Mouse (Mus musculus) hindbrain, embryonic 16.5 days (tissue): ENCODE measurements at regions not wholly inside any gene's neighbourhood (a gene's known extent, or its start where the extent isn't known, plus 50 kb on each side); places are given as distances from the start of the nearest gene placed in this dataset.

Experiments
- ATAC-seq: fragments of 200-750 bp; cut with Nextera tagmentation; 2 replicates; pipeline ENCODE4 v1.8.0; 2017; ENCODE audit warnings: moderate TSS enrichment, moderate library complexity
- H3K27ac ChIP-seq: fragments of 300-500 bp; sonication (generic); 2 replicates; pipeline ENCODE4 v1.5.1; 2014; ENCODE audit warnings: low read depth, mild to moderate bottlenecking, control low read depth, low read length, moderate library complexity
- H3K27me3 ChIP-seq: fragments of 300-500 bp; sonication (generic); replicated peaks from 2 replicates; pipeline ENCODE4 v1.6.1; 2014; ENCODE audit warnings: low read length; ENCODE audit not compliant: control insufficient read depth, insufficient read depth
- H3K36me3 ChIP-seq: fragments of 300-500 bp; sonication (generic); 2 replicates; pipeline ENCODE4 v1.6.1; 2014; ENCODE audit warnings: mild to moderate bottlenecking, low read length, moderate library complexity, mixed read lengths; ENCODE audit not compliant: control insufficient read depth, insufficient read depth
- H3K4me1 ChIP-seq: fragments of 300-500 bp; sonication (generic); 2 replicates; pipeline ENCODE4 v1.6.1; 2014; ENCODE audit warnings: low read depth, low read length; ENCODE audit not compliant: control insufficient read depth, insufficient read depth
- H3K4me2 ChIP-seq: fragments of 300-500 bp; sonication (generic); 2 replicates; pipeline ENCODE4 v1.6.1; 2014; ENCODE audit warnings: mild to moderate bottlenecking, low read length, control low read depth, moderate library complexity
- H3K4me3 ChIP-seq: fragments of 300-500 bp; sonication (generic); 2 replicates; pipeline ENCODE4 v1.5.1; 2014; ENCODE audit warnings: mild to moderate bottlenecking, low read length, control low read depth, moderate library complexity
- H3K9ac ChIP-seq: fragments of 300-500 bp; sonication (generic); 2 replicates; pipeline ENCODE4 v1.6.1; 2014; ENCODE audit warnings: low read depth, mild to moderate bottlenecking, control low read depth, low read length, moderate library complexity
- H3K9me3 ChIP-seq: fragments of 300-500 bp; sonication (generic); 2 replicates; pipeline ENCODE4 v1.6.1; 2014; ENCODE audit warnings: mild to moderate bottlenecking, low read length, moderate library complexity; ENCODE audit not compliant: control insufficient read depth
- WGBS: fragments of 180-500 bp; shearing (Covaris S2); extraction: QIAGEN DNeasy Blood & Tissue Kit; methylation state at CpG from one replicate; pipeline ENCODE4 v1.1.7; 2014; 5-methylcytosine and 5-hydroxymethylcytosine counted together

DNA sequence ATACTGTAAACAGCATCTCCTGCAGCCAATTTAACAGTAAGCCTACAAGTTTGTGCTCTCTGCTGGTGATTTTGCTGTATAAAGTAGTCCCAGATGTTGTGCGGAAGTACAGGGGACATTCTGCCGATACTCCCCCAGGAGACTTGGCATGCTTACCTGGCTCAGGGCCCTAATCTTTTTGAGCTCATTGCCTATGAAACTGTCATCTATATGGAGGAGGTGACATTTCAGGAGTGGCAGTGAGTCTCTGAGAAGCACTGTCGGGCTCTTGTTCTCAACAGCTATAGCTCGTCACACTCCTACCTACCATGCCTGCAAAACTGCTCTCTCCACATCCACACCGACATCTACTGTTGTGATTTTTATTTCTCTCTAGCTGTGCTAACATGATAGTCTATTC, 439.7 kb downstream of the Matn1 start:
- Histone ChIP-seq H3K36me3 (no peaks in the 10 kb centered on the region), H3K4me2 (no peak overlapping the region), H3K27ac (no peak overlapping the region), H3K9ac (no peak overlapping the region), H3K4me1 (no peaks in the 10 kb centered on the region), H3K27me3 (no peaks in the 10 kb centered on the region), H3K9me3 (no peaks in the 10 kb centered on the region), H3K4me3 (no peak overlapping the region)
- no peak for ATAC-seq
- WGBS: 63% methylated on average over 5 of the region's 5 CpGs

DNA sequence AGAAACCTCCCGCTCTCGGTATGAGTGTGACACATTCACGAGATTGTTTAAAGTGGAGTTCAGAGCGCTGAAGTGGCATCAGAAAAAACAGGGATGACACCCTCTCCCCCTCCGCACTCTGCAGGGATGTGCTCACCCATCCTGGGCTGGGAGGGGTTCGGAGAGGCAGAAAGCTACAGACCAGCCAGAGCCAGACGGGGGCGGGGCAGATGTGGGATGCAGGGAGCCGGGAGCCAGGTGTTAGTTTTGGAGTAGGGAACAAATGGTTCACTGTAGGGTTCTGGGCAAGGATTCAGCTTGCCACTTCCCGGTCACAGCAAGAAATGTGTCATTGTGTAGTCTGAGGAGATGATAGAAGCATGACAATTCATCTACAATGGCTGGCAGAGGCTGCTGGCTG, 442.8 kb downstream of the Matn1 start:
- no peak overlapping the region for H3K4me3 ChIP-seq
- H3K27ac ChIP-seq: no peak overlapping the region
- ATAC-seq: no peak
- H3K36me3 ChIP-seq: no peaks in the 10 kb centered on the region
- H3K9me3 ChIP-seq: no peaks in the 10 kb centered on the region
- H3K4me2 ChIP-seq: no peak overlapping the region
- H3K9ac ChIP-seq: no peak overlapping the region
- H3K27me3 ChIP-seq: no peaks in the 10 kb centered on the region
- no peaks in the 10 kb centered on the region for H3K4me1 ChIP-seq
- WGBS: 81% methylated on average over 10 of the region's 10 CpGs

DNA sequence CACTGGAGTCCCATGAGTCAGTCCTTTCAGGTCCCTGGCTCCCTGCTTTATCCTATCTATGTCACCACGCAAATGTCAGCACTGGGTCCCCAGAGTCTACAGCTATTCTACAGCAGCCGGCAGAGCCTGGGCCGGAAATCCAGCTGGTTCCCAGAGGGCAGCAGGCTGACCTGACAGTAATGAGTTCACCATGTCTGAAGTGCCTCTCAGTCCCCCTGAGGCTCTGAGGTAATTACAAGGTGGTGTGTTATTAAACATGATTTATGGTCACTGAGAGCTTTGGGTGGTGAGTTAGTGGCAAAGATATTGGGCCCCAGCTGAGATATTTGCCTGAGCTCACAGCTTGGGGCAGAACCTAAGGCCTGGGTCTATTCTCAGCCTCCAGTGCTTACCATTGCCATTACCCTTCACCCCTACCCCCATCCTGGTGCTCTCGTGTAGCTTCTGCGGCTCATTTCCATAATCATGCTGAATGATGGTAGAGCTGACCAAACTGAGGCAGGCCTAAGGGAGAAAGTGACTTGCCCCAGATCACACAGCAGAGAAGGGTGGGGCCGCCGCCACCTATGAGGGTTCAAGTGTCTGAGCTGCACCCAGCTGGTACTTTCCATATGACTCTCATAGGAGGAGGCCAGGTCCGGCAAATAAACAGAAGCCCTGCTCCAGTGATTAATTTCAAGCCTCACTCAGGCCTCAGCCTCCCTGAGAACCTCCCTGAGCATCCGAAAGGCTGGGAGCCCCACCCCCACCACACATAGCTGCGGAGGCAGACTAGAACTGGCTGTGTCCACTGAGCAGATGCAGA, 446.8 kb downstream of the Ptpru start:
- Histone ChIP-seq H3K9me3 (no peaks in the 10 kb centered on the region), H3K9ac (no peak overlapping the region), H3K27ac (no peak overlapping the region), H3K4me1 (no peaks in the 10 kb centered on the region), H3K4me2 (no peak overlapping the region), H3K4me3 (no peak overlapping the region), H3K36me3 (no peaks in the 10 kb centered on the region), H3K27me3 (no peaks in the 10 kb centered on the region)
- ATAC-seq: no peak
- 43% methylated on average over 10 of the region's 10 CpGs for WGBS

DNA sequence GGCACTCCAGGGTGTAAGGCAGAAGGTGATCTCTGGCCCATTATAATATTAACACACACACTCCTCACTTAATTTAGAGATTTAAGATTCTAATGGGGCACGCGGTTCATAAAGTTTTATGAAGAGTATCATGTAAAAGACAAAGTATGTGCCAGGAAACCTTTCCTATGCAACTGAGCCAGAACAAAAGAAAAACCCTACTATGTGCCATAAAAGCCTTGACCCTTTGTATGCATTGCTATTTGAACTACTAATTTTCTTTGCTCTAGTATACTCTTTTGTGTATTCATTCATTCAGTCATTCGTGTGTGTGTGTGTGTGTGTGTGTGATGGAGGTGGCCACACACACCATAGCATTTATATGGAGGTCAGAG, 446.2 kb downstream of the Ptpru start:
- no peak overlapping the region for H3K27ac ChIP-seq
- ATAC-seq: no peak
- no peaks in the 10 kb centered on the region for H3K36me3 ChIP-seq
- no peaks in the 10 kb centered on the region for H3K27me3 ChIP-seq
- H3K4me1 ChIP-seq: no peaks in the 10 kb centered on the region
- H3K9me3 ChIP-seq: no peaks in the 10 kb centered on the region
- WGBS: 84% methylated on average over 3 of the region's 3 CpGs
- H3K4me2 ChIP-seq: no peak overlapping the region
- no peak overlapping the region for H3K9ac ChIP-seq
- no peak overlapping the region for H3K4me3 ChIP-seq

DNA sequence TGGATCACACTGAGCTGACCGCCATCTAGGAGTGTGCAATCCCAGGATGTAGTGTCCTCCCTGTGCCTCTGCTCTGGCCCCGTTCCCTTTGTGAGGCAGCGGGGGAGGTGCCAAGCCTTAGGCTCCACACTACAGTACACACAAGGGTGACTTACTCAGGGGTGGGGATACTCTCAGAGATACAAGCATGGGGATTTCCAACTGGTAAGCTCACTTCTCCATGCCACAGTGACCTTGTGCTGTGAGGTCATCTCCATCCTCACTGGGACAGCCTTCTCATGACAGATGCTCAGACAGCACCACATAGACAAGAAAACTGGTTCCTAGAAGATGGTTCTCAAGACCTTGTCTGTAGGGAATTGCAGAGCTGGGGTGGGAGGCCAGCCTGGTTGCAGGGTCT, 445.6 kb downstream of the Ptpru start:
- Histone ChIP-seq H3K9ac (no peak overlapping the region), H3K36me3 (no peaks in the 10 kb centered on the region), H3K27me3 (no peaks in the 10 kb centered on the region), H3K4me1 (no peaks in the 10 kb centered on the region), H3K4me3 (no peak overlapping the region), H3K27ac (no peak overlapping the region), H3K4me2 (no peak overlapping the region), H3K9me3 (no peaks in the 10 kb centered on the region)
- WGBS: 77% methylated on average over 3 of the region's 3 CpGs
- no peak for ATAC-seq

DNA sequence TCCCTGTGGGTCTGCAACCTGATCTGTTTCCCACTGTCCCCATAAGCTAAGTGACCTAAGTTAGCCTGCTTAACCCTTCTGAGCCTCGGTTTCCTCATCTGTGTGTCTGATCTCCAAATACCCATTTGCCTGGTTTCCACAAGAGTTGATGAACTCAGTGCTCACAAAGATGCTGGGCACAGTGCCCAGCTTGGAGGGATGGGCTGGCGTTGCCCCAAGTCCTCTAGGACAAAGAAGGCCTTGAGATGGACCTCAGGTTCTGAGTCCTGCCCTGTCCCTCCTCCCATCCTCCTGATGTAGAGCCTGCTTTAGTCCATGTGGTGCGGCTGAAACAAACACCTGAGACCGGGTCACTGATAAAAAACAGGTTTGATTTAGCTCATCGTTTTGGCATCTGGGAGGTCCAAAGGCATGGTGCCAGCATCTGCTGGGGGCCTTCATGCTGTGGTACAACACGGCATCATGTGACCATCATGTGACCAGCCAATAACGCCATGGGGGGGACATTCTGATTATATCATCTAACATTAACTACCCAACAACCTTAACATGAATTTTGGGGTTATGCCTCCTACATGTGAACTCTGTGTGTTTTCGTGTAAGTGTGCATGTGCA, 441.8 kb downstream of the Ptpru start:
- WGBS: 83% methylated on average over 8 of the region's 8 CpGs
- H3K36me3 ChIP-seq: no peaks in the 10 kb centered on the region
- no peaks in the 10 kb centered on the region for H3K4me1 ChIP-seq
- no peak overlapping the region for H3K4me2 ChIP-seq
- H3K9ac ChIP-seq: no peak overlapping the region
- H3K27ac ChIP-seq: no peak overlapping the region
- no peak for ATAC-seq
- no peaks in the 10 kb centered on the region for H3K27me3 ChIP-seq
- no peak overlapping the region for H3K4me3 ChIP-seq
- H3K9me3 ChIP-seq: no peaks in the 10 kb centered on the region

DNA sequence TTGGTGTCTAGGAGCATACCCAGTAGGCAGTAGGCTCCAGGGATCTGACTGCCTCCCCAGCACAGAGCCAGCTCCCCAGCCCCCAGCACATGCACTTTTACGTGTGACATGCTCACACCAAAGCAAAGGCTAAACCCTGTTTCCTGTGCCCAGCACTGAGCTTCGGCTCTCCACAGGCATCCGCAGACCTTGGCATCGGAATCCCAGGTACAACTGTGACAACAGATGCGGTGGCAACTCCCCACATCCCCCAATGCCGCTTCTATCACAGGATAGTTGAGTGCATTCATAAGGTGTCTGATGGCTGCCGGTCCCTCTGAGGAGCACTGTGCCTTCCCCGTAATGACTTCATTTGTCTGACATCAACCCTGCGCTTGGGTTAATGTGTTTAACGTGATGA, 440.9 kb downstream of the Ptpru start:
- no peak for ATAC-seq
- H3K4me3 ChIP-seq: no peak overlapping the region
- H3K4me1 ChIP-seq: no peaks in the 10 kb centered on the region
- no peaks in the 10 kb centered on the region for H3K36me3 ChIP-seq
- 78% methylated on average over 10 of the region's 10 CpGs for WGBS
- H3K9ac ChIP-seq: no peak overlapping the region
- H3K27ac ChIP-seq: no peak overlapping the region
- H3K27me3 ChIP-seq: no peaks in the 10 kb centered on the region
- H3K9me3 ChIP-seq: no peaks in the 10 kb centered on the region
- no peak overlapping the region for H3K4me2 ChIP-seq

DNA sequence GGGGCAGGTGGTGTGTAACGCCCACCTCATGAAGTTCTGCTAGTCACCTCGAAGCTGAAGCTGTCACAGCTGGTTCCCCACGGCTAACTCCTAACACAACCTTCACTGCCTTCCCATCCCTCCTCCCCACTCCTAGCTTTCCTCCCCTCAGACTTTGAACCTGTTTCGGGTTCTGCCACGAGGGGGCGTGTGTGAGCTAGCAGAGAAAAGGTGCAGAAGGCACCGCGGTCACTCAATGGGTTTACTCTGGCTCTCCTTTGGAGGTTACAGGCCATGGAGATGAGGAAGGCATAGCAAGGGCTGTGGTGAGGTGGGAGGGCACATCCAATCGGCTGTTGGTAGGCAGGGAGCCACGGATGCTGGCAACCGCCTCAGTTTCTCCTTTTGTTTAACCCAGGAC, 437.3 kb downstream of the Ptpru start:
- Histone ChIP-seq H3K4me1 (peaks cover 4% of the 10 kb centered on the region; the same call in 1 of the 2 replicates), H3K36me3 (no peaks in the 10 kb centered on the region), H3K9ac (no peak overlapping the region), H3K9me3 (no peaks in the 10 kb centered on the region), H3K4me3 (no peak overlapping the region), H3K27ac (no peak overlapping the region), H3K27me3 (no peaks in the 10 kb centered on the region), H3K4me2 (no peak overlapping the region)
- ATAC-seq: no peak
- WGBS: 25% methylated on average over 11 of the region's 11 CpGs

DNA sequence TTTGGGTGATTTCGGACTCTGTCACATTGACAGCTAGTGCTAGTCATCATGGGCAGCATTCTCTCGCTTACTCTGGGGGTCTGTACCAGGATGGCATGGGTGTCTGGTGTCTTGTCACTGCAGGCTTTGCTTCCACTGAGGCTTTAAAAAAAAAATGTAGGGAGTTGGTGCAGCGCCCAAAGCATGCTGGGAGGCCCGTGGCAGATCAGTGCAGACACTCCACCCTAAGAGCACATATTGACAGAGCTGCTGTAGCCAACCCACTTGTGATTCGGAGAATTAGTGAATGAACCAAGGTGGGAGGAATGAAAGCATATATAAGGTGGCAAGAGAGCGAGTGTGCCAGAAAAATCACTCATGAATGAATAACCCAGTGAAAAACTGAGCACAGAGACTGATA, 436.8 kb downstream of the Ptpru start:
- no peaks in the 10 kb centered on the region for H3K36me3 ChIP-seq
- no peaks in the 10 kb centered on the region for H3K27me3 ChIP-seq
- peaks cover 7% of the 10 kb centered on the region; the same call in 1 of the 2 replicates for H3K4me1 ChIP-seq
- ATAC-seq: no peak
- no peak overlapping the region for H3K4me2 ChIP-seq
- no peak overlapping the region for H3K9ac ChIP-seq
- no peak overlapping the region for H3K27ac ChIP-seq
- no peaks in the 10 kb centered on the region for H3K9me3 ChIP-seq
- 90% methylated on average over 6 of the region's 6 CpGs for WGBS
- H3K4me3 ChIP-seq: no peak overlapping the region
